Mouse (Mus musculus): ENCODE measurements around the gene Gdpd5. TPM values are rescaled to one million over a fixed set of nuclear protein-coding genes. Genes with fewer than 3 reads are reported as not detected.
"Not testable (repeated sequence)": the region's sequence is repeated elsewhere in the genome, so short reads cannot be mapped to it uniquely, and the experiment has no call there.

Gene Gdpd5
- polyA plus RNA-seq, 1 experiment from 2014 or later: 8.5 TPM

DNA sequence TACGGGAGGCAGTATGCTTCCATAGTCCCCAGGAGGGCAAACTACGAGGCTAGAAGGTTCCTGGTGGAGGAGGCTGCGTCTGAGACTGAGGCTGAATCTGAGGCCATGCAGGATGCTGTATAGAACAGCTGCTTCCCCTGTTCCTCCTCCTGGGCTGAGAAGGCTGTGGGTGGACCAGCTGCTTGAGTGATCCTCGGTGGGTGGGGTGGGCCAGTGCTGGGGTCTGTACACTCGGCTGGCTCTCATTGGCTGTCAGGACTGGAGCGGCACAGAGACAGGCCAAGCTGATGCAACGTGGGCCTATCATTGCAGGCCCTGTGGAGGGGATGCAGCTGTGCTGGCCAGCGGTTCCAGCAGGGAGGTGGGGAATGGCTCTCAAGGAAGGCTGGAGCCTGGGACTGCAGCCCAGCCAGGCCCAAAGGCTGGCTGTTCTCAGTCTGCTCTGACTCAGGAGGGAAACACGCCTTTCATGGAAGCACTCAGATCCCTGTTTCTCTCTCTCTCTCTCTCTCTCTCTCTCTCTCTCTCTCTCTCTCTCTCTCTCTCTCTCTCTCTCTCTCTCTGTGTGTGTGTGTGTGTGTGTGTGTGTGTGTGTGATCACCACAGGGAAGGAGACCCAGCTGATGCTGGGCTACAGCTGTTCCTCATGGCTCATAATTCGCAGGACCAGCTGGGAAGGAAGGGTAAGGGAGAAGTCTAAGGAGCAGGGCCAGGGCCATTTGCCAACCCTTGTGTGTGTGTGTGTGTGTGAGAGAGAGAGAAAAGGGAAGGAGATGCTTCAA lies 21.0 kb upstream of the Gdpd5 start:
- Histone ChIP-seq H3K9ac (ENCODE audit: low read length) (peak overlapping the region; percentile 60), H3K4me3 (ENCODE audit: low read depth, low read length) (no peak overlapping the region), H3K4me2 (ENCODE audit: low read depth, severe bottlenecking) (0 out of 2 replicates have a peak overlapping the region, but pooled peaks have one; percentile 11), H3K27me3 (ENCODE audit: control insufficient read depth, insufficient read depth, low read length) (no peaks in the 10 kb centered on the region), H3K4me1 (ENCODE audit: control insufficient read depth, insufficient read depth, low read length) (peaks cover 37% of the 10 kb centered on the region), H3K27ac (replicated peaks; ENCODE audit: low read depth, low read length) (peak overlapping the region; percentile 91), H3K9me3 (ENCODE audit: control insufficient read depth, low read length) (no peaks in the 10 kb centered on the region), H3K36me3 (ENCODE audit: control insufficient read depth, insufficient read depth, low read length) (no peaks in the 10 kb centered on the region)
- ATAC-seq (ENCODE audit: insufficient number of reproducible peaks, low FRiP score, low TSS enrichment, low read depth) (peak; percentile 98), DNase-seq (ENCODE audit: low spot score) (peak; percentile 94)
- 3% methylated on average over 10 of the region's 10 CpGs for WGBS

- peak overlapping the region; percentile 60; the same call in 1 of the 2 replicates for H3K9ac ChIP-seq (ENCODE audit: low read length)
- peak; percentile 55 for DNase-seq (ENCODE audit: low spot score)
- H3K4me3 ChIP-seq (ENCODE audit: low read depth, low read length): no peak overlapping the region
Observed at GRCm38 (mm10) chr7:99360803-99361414, 20.3 kb upstream of the Gdpd5 start.

GRCm38 (mm10) chr7:99362137-99362536 lies 19.1 kb upstream of the Gdpd5 start:
- DNase-seq (ENCODE audit: low spot score) (no peak), ATAC-seq (ENCODE audit: insufficient number of reproducible peaks, low FRiP score, low TSS enrichment, low read depth) (no peak)
- Histone ChIP-seq H3K9me3 (ENCODE audit: control insufficient read depth, low read length) (no peaks in the 10 kb centered on the region), H3K27me3 (ENCODE audit: control insufficient read depth, insufficient read depth, low read length) (no peaks in the 10 kb centered on the region), H3K4me1 (ENCODE audit: control insufficient read depth, insufficient read depth, low read length) (peaks cover 20% of the 10 kb centered on the region), H3K4me2 (ENCODE audit: low read depth, severe bottlenecking) (no peak overlapping the region), H3K9ac (ENCODE audit: low read length) (no peak overlapping the region), H3K4me3 (ENCODE audit: low read depth, low read length) (no peak overlapping the region), H3K36me3 (ENCODE audit: control insufficient read depth, insufficient read depth, low read length) (no peaks in the 10 kb centered on the region), H3K27ac (replicated peaks; ENCODE audit: low read depth, low read length) (no peak overlapping the region)
- 90% methylated on average over 2 of the region's 2 CpGs for WGBS

More at GRCm38 (mm10) chr7:99360803-99361414, 20.3 kb upstream of the Gdpd5 start:
- 0 out of 2 replicates have a peak overlapping the region, but pooled peaks have one; percentile 11 for H3K4me2 ChIP-seq (ENCODE audit: low read depth, severe bottlenecking)
- WGBS: 7% methylated on average over 8 of the region's 8 CpGs
- no peaks in the 10 kb centered on the region for H3K27me3 ChIP-seq (ENCODE audit: control insufficient read depth, insufficient read depth, low read length)
- no peak for ATAC-seq (ENCODE audit: insufficient number of reproducible peaks, low FRiP score, low TSS enrichment, low read depth)
- H3K9me3 ChIP-seq (ENCODE audit: control insufficient read depth, low read length): no peaks in the 10 kb centered on the region
- peaks cover 32% of the 10 kb centered on the region for H3K4me1 ChIP-seq (ENCODE audit: control insufficient read depth, insufficient read depth, low read length)
- H3K27ac ChIP-seq (replicated peaks; ENCODE audit: low read depth, low read length): peak overlapping the region; percentile 91
- no peaks in the 10 kb centered on the region for H3K36me3 ChIP-seq (ENCODE audit: control insufficient read depth, insufficient read depth, low read length)

DNA sequence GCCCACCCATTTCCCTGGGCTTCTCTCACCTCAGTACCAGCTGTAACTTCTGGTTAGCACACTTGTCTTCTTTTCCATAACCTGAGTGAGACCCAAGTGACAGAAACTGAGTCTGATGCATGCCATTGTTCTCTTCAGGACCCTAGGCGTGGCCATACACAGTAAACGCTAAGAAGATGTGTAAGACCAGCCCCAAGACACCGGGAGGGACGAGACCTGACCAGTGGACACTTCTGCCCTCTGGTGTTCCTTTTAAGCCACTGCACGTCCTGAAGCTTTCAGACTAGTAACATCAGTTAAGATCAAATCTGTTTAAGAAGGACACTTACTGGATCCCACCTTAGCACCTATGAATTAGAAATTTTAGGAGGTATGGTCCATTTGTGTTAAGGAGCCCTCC lies 16.1 kb upstream of the Gdpd5 start:
- ATAC-seq (ENCODE audit: insufficient number of reproducible peaks, low FRiP score, low TSS enrichment, low read depth) (0 out of 2 replicates have a peak, but pooled peaks have one; percentile 8), DNase-seq (ENCODE audit: low spot score) (peak; percentile 83)
- WGBS: 3% methylated on average over 5 of the region's 5 CpGs

DNA sequence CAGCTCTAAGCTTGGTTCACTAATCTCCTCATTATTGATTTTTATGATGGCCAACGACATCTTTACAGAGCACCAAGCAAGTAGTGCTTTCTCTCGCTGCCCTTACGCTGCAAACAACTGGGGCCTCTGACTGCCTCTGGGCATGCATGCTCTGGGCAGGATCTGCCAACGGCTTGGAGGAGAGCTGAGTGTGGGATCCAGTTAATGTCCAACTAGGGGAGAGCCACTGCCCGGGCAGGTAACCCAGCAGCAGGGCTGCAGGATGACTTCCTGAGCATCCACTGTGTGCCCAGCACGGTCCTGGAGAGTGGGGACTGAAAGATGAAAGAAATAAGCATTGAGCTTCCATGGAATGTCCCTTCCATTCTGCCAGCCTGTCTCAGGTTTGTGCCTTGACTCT lies 14.5 kb upstream of the Gdpd5 start:
- no peak overlapping the region for H3K9ac ChIP-seq (ENCODE audit: low read length)
- 0 out of 2 replicates have a peak, but pooled peaks cover 2% of the 10 kb centered on the region for H3K4me1 ChIP-seq (ENCODE audit: control insufficient read depth, insufficient read depth, low read length)
- H3K4me2 ChIP-seq (ENCODE audit: low read depth, severe bottlenecking): no peak overlapping the region
- H3K4me3 ChIP-seq (ENCODE audit: low read depth, low read length): no peak overlapping the region
- no peak for ATAC-seq (ENCODE audit: insufficient number of reproducible peaks, low FRiP score, low TSS enrichment, low read depth)
- 55% methylated on average over 6 of the region's 6 CpGs for WGBS
- H3K27me3 ChIP-seq (ENCODE audit: control insufficient read depth, insufficient read depth, low read length): no peaks in the 10 kb centered on the region
- H3K27ac ChIP-seq (replicated peaks; ENCODE audit: low read depth, low read length): no peak overlapping the region
- no peaks in the 10 kb centered on the region for H3K9me3 ChIP-seq (ENCODE audit: control insufficient read depth, low read length)
- no peaks in the 10 kb centered on the region for H3K36me3 ChIP-seq (ENCODE audit: control insufficient read depth, insufficient read depth, low read length)
- no peak for DNase-seq (ENCODE audit: low spot score)

More for the DNA sequence above, 16.1 kb upstream of the Gdpd5 start:
- peaks cover 11% of the 10 kb centered on the region for H3K4me1 ChIP-seq (ENCODE audit: control insufficient read depth, insufficient read depth, low read length)
- no peaks in the 10 kb centered on the region for H3K9me3 ChIP-seq (ENCODE audit: control insufficient read depth, low read length)
- H3K4me2 ChIP-seq (ENCODE audit: low read depth, severe bottlenecking): no peak overlapping the region
- no peak overlapping the region for H3K27ac ChIP-seq (replicated peaks; ENCODE audit: low read depth, low read length)
- no peak overlapping the region for H3K9ac ChIP-seq (ENCODE audit: low read length)
- no peaks in the 10 kb centered on the region for H3K36me3 ChIP-seq (ENCODE audit: control insufficient read depth, insufficient read depth, low read length)
- no peaks in the 10 kb centered on the region for H3K27me3 ChIP-seq (ENCODE audit: control insufficient read depth, insufficient read depth, low read length)
- H3K4me3 ChIP-seq (ENCODE audit: low read depth, low read length): no peak overlapping the region

DNA sequence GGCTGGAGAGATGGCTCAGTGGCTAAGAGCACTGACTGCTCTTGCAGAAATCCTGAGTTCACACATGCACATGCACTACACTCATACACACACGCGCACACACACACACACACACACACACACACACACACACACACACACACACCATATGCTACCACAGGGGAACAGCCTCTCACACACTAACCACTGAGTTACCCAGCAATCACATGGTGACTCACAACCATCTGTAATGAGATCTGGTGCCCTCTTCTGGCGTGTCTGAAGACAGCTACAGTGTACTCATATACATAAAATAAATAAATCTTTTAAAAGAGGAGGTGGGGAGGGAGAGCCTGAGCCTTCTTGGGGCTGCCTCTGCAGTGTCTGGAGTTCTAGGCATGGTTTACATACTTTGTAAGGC lies 6.9 kb upstream of the Gdpd5 start:
- not testable (repeated sequence) for H3K4me3 ChIP-seq (ENCODE audit: low read depth, low read length); H3K9me3 ChIP-seq (ENCODE audit: control insufficient read depth, low read length); H3K36me3 ChIP-seq (ENCODE audit: control insufficient read depth, insufficient read depth, low read length); H3K27ac ChIP-seq (replicated peaks; ENCODE audit: low read depth, low read length); ATAC-seq (ENCODE audit: insufficient number of reproducible peaks, low FRiP score, low TSS enrichment, low read depth); H3K27me3 ChIP-seq (ENCODE audit: control insufficient read depth, insufficient read depth, low read length); H3K4me1 ChIP-seq (ENCODE audit: control insufficient read depth, insufficient read depth, low read length); H3K4me2 ChIP-seq (ENCODE audit: low read depth, severe bottlenecking); H3K9ac ChIP-seq (ENCODE audit: low read length); DNase-seq (ENCODE audit: low spot score)
- 67% methylated on average over 3 of the region's 3 CpGs for whole genome bisulfite sequencing

- no peaks in the 10 kb centered on the region for H3K9me3 ChIP-seq (ENCODE audit: control insufficient read depth, low read length)
- 6% methylated on average over 4 of the region's 4 CpGs for WGBS
- H3K4me2 ChIP-seq (ENCODE audit: low read depth, severe bottlenecking): no peak overlapping the region
- no peaks in the 10 kb centered on the region for H3K36me3 ChIP-seq (ENCODE audit: control insufficient read depth, insufficient read depth, low read length)
- H3K27me3 ChIP-seq (ENCODE audit: control insufficient read depth, insufficient read depth, low read length): no peaks in the 10 kb centered on the region
- no peak overlapping the region for H3K27ac ChIP-seq (replicated peaks; ENCODE audit: low read depth, low read length)
- no peak overlapping the region for H3K4me3 ChIP-seq (ENCODE audit: low read depth, low read length)
- ATAC-seq (ENCODE audit: insufficient number of reproducible peaks, low FRiP score, low TSS enrichment, low read depth) (no peak), DNase-seq (ENCODE audit: low spot score) (peak; percentile 90)
- H3K4me1 ChIP-seq (ENCODE audit: control insufficient read depth, insufficient read depth, low read length): no peaks in the 10 kb centered on the region
- H3K9ac ChIP-seq (ENCODE audit: low read length): no peak overlapping the region
Observed at GRCm38 (mm10) chr7:99375455-99375854, 5.8 kb upstream of the Gdpd5 start.

DNA sequence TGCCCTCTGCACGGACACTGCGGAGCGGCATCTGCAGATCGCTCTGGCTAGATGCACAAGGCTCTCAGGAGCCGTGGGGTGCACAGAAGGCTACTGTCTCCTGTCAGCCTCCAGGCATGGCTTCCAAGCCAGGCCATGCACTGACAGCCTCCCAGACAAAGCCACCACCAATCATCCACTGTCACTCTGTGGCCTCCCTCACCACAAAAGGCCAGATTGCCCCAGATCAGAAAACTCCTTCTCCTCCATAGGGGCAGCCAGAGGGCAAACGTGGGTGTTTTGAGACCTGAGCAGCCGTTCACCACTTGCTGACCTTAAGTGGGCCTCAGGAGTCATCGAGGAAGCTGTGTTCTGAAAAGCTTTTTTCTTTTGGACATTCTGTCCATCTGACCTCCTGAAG lies 2.3 kb upstream of the Gdpd5 start:
- no peak overlapping the region for H3K27ac ChIP-seq (replicated peaks; ENCODE audit: low read depth, low read length)
- no peaks in the 10 kb centered on the region for H3K36me3 ChIP-seq (ENCODE audit: control insufficient read depth, insufficient read depth, low read length)
- H3K9ac ChIP-seq (ENCODE audit: low read length): no peak overlapping the region
- H3K27me3 ChIP-seq (ENCODE audit: control insufficient read depth, insufficient read depth, low read length): peaks cover 3% of the 10 kb centered on the region; the same call in 1 of the 2 replicates
- no peak overlapping the region for H3K4me3 ChIP-seq (ENCODE audit: low read depth, low read length)
- no peak for ATAC-seq (ENCODE audit: insufficient number of reproducible peaks, low FRiP score, low TSS enrichment, low read depth)
- WGBS: 60% methylated on average over 8 of the region's 8 CpGs
- no peaks in the 10 kb centered on the region for H3K9me3 ChIP-seq (ENCODE audit: control insufficient read depth, low read length)
- H3K4me1 ChIP-seq (ENCODE audit: control insufficient read depth, insufficient read depth, low read length): peaks cover 9% of the 10 kb centered on the region
- no peak for DNase-seq (ENCODE audit: low spot score)
- no peak overlapping the region for H3K4me2 ChIP-seq (ENCODE audit: low read depth, severe bottlenecking)

Data from limb, embryonic 11.5 days (tissue).